Mouse (Mus musculus) hematopoietic stem cell, adult 5-6 weeks (primary cell): ENCODE measurements at regions not wholly inside any gene's neighbourhood (a gene's known extent, or its start where the extent isn't known, plus 50 kb on each side); places are given as distances from the start of the nearest gene placed in this dataset.

Source experiments
- ATAC-seq, 2 experiments: fragments of 125-278 bp in 1 of 2; replicated peaks in 1 of 2; 2 replicates each; pipeline ENCODE4 v1.8.0; 2016 to 2017; ENCODE audit warnings: inconsistent platforms in 2 of 2, mild to moderate bottlenecking in 2 of 2, moderate number of reproducible peaks in 2 of 2, low read depth in 1 of 2, moderate TSS enrichment in 1 of 2; ENCODE audit not compliant: low FRiP score in 2 of 2, poor library complexity in 2 of 2, severe bottlenecking in 2 of 2, insufficient read depth in 1 of 2, low TSS enrichment in 1 of 2

GRCm38 (mm10) chr13:111953860-111954519 lies 145.2 kb upstream of the Map3k1 start:
- ATAC-seq: no peak

- no peak for ATAC-seq
These were observed 145.7 kb upstream of the Map3k1 start for GRCm38 (mm10) chr13:111954520-111954884.

- no peak for ATAC-seq
These were observed 148.3 kb upstream of the Map3k1 start for GRCm38 (mm10) chr13:111957118-111957517.

DNA sequence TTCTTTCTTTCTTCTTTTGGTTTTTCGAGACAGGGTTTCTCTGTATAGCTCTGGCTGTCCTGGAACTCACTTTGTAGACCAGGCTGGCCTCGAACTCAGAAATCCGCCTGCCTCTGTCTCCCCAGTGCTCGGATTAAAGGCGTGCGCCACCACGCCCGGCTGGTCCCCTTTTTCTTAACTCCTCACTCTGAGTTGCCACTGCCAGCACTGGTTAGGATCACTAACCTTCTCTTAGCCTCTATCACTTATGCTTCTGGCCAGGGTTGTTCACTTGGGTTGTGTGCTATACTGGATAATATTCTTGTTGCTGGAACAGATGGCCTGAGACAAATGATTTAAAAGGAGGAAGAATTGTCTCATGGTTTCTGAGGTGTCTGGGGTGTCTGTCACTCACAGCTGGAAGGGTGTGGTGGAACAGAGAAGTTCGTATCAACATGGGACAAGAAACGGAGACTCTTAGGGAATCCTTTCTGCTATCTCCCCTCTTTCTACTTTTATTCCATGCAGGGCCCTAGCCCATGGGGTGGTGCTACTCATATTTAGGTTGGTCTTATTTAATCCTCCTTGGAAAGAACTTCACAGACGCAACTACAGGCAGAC lies 149.0 kb upstream of the Map3k1 start:
- ATAC-seq: no peak

GRCm38 (mm10) chr13:111958421-111958820 lies 149.6 kb upstream of the Map3k1 start:
- no peak for ATAC-seq

GRCm38 (mm10) chr13:111960036-111960435 lies 151.2 kb upstream of the Map3k1 start:
- ATAC-seq: no peak

DNA sequence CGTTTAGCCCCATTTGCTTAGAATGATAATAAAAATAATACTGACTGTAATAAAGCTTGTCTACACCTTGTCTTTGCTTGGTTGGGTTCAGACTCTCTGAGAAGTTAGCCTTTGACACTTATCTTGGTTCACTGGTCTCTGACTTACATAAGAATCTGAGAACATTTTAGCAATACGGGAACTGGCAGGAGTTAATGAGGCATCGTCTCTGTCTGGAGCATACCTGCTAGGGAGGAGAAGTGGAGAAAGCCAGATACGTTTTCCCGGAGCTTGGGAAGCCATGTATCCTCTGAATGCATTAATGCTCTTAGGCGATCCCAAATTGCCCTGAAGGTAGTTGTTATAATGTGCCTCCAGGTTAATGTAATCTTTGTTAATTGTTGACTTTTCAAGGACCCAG lies 152.6 kb upstream of the Map3k1 start:
- ATAC-seq: no peak

GRCm38 (mm10) chr13:111962155-111962554 lies 153.4 kb upstream of the Map3k1 start:
- ATAC-seq: no peak

GRCm38 (mm10) chr13:111966113-111966512 lies 157.3 kb upstream of the Map3k1 start:
- no peak for ATAC-seq

DNA sequence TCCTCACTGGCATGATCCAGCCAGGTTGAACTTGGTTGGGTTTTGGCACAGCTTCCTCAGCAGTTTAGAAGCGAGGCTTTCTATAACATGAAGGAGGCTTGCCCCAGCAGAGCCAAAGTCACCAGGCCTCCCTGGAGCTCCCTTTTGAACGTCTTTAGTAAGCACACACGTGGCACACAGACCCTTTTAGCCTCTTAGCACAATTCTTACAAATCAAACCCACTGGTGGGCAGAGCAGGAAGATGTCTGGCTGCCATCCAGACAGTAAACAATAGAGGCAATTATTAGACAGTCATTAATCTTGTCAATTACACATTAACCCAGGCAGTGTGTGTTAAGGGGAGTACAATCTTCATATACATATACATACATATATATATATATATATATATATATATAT lies 157.8 kb upstream of the Map3k1 start:
- no peak for ATAC-seq

GRCm38 (mm10) chr13:111968197-111968596 lies 159.4 kb upstream of the Map3k1 start:
- no peak for ATAC-seq

DNA sequence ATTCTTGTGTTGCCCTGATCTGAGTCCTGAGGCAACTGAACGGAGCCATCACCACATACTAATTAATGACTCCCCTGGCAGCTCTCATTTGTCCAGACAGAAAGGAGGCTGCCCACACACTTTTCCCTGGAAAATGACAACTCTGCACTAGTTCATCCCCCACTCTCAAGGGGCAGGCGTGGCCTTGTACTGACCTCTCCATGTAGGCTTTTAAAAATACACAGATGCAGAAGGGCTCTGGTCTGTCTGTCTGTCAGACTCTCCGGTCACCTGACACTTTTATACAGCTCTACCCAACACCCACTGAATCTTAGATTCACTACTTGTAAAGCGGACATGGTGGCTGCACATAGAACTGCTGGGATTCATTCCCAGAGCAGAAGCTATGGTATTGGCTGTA lies 165.5 kb upstream of the Map3k1 start:
- no peak for ATAC-seq

GRCm38 (mm10) chr13:111975549-111975948 lies 166.8 kb upstream of the Map3k1 start:
- ATAC-seq: no peak

GRCm38 (mm10) chr13:111977769-111978674 lies 169.2 kb upstream of the Map3k1 start:
- ATAC-seq: peak; percentile 56 to 57

- no peak for ATAC-seq
These were observed 169.9 kb upstream of the Map3k1 start for GRCm38 (mm10) chr13:111978675-111979020.

GRCm38 (mm10) chr13:111979428-111980204 lies 170.8 kb upstream of the Map3k1 start:
- ATAC-seq: no peak

DNA sequence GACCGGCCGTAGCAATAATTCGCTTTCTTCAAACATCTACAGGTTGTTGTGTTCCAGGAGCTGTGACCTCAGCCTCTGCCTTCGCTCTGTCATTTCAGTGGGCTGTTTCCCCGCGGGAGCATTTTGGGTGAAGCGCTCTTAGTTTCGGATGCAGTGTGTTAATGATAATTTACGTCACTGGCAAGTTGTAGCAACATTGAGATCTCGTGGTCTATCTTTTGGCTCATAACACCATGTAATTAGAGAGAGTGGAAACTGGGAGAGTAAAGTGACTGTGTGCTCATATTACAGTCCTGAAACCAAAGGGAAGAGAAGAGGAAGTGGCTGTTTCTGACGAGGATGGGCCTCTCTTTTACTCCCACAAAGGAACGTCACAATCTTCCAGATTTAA lies 171.4 kb upstream of the Map3k1 start:
- ATAC-seq: peak; percentile 42 to 59; a peak in 3 of 4 replicates

DNA sequence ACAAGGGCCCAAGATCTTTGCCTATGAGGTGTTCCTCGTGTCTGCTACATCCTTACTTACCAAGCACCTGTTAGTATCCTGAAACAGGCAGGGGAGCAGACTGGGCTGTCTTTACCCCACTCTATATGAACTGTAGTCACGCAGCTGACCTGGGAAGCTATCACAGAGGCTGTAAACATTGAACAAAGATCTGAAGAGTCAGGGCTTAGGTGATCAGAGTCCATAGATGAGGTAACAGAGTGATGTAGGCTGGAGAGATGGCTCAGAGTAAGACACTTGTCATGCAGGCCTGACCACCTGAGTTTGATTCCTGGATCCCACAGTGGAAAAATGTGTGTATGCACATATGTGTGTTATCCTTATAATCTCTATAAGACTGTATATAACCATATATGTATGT lies 172.3 kb upstream of the Map3k1 start:
- ATAC-seq: no peak
